Mouse (Mus musculus): ENCODE data around the gene Fbxo33. TPM values are rescaled to one million over a fixed set of nuclear protein-coding genes. Genes with fewer than 3 reads are reported as not detected.
A peak's percentile ranks its signal among the peaks of the same experiment; 100 is the strongest.

The Fbxo33 gene
- polyA plus RNA-seq, 1 experiment from 2014 or later, result 10.4 TPM

DNA sequence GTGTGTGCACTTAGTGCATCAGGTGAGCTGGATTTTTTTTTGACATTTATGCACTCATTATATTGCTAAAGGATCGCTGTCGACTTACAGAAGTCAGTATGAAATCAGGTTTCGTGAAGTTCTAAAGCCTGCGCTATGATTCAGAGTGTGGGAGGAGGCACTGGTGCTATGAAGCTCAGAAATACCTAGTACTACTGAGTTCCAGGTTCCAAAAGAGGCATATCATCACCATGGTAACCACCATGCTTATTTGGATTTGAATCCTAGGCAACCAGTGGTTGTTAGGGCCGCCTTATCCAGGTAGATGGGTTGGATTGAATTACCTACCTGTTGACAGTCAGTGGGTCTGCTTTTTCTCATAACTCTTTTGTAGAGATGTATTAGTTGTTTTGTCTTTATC, 8.9 kb upstream of the Fbxo33 start:
- Histone ChIP-seq H3K4me1 (no peaks in the 10 kb centered on the region), H3K27me3 (no peaks in the 10 kb centered on the region), H3K4me2 (replicated peaks) (no peak overlapping the region), H3K9me3 (no peaks in the 10 kb centered on the region), H3K27ac (no peak overlapping the region), H3K4me3 (no peak overlapping the region), H3K9ac (no peak overlapping the region), H3K36me3 (no peaks in the 10 kb centered on the region)
- ATAC-seq (ENCODE audit: insufficient number of reproducible peaks, insufficient read depth, low FRiP score, low TSS enrichment), result no peak
- WGBS, result 91% methylated on average over 5 of the region's 5 CpGs

- peak; percentile 12 for ATAC-seq (ENCODE audit: insufficient number of reproducible peaks, insufficient read depth, low FRiP score, low TSS enrichment)
- under 1% methylated on average over 64 of the region's 69 CpGs for WGBS
Observed at GRCm38 (mm10) chr12:59218640-59219321, 744 bp downstream of the Fbxo33 start.

GRCm38 (mm10) chr12:59217331-59217730, 2.2 kb downstream of the Fbxo33 start:
- no peak overlapping the region for H3K9ac ChIP-seq
- H3K4me2 ChIP-seq (replicated peaks), result peak overlapping the region; percentile 82
- H3K4me3 ChIP-seq, result no peak overlapping the region

More at GRCm38 (mm10) chr12:59218640-59219321, 744 bp downstream of the Fbxo33 start:
- Histone ChIP-seq H3K4me3 (peak overlapping the region; percentile 94), H3K4me2 (replicated peaks) (peak overlapping the region; percentile 82), H3K9ac (peak overlapping the region; percentile 85), H3K27ac (peak overlapping the region; percentile 93), H3K27me3 (no peaks in the 10 kb centered on the region), H3K9me3 (no peaks in the 10 kb centered on the region), H3K36me3 (no peaks in the 10 kb centered on the region), H3K4me1 (peaks cover 11% of the 10 kb centered on the region)

GRCm38 (mm10) chr12:59216676-59217266, 2.8 kb downstream of the Fbxo33 start:
- no peak overlapping the region for H3K9ac ChIP-seq
- 78% methylated on average over 6 of the region's 6 CpGs for WGBS
- 0 out of 2 replicates have a peak, but pooled peaks cover 4% of the 10 kb centered on the region for H3K36me3 ChIP-seq
- ATAC-seq (ENCODE audit: insufficient number of reproducible peaks, insufficient read depth, low FRiP score, low TSS enrichment), result no peak
- no peak overlapping the region for H3K27ac ChIP-seq
- H3K9me3 ChIP-seq, result no peaks in the 10 kb centered on the region
- peaks cover 11% of the 10 kb centered on the region for H3K4me1 ChIP-seq
- no peak overlapping the region for H3K4me2 ChIP-seq (replicated peaks)
- H3K4me3 ChIP-seq, result no peak overlapping the region
- no peaks in the 10 kb centered on the region for H3K27me3 ChIP-seq

More at GRCm38 (mm10) chr12:59217331-59217730, 2.2 kb downstream of the Fbxo33 start:
- Histone ChIP-seq H3K27ac (no peak overlapping the region), H3K9me3 (no peaks in the 10 kb centered on the region), H3K27me3 (no peaks in the 10 kb centered on the region), H3K36me3 (no peaks in the 10 kb centered on the region), H3K4me1 (peaks cover 11% of the 10 kb centered on the region)
- ATAC-seq (ENCODE audit: insufficient number of reproducible peaks, insufficient read depth, low FRiP score, low TSS enrichment), result no peak
- 83% methylated on average over 3 of the region's 3 CpGs for WGBS

GRCm38 (mm10) chr12:59216176-59216575, 3.3 kb downstream of the Fbxo33 start:
- 95% methylated on average over 4 of the region's 4 CpGs for WGBS
- Histone ChIP-seq H3K9me3 (no peaks in the 10 kb centered on the region), H3K4me3 (no peak overlapping the region), H3K36me3 (peaks cover 10% of the 10 kb centered on the region), H3K27ac (no peak overlapping the region), H3K9ac (no peak overlapping the region), H3K4me1 (peaks cover 11% of the 10 kb centered on the region), H3K27me3 (no peaks in the 10 kb centered on the region), H3K4me2 (replicated peaks) (no peak overlapping the region)
- ATAC-seq (ENCODE audit: insufficient number of reproducible peaks, insufficient read depth, low FRiP score, low TSS enrichment), result no peak

- Histone ChIP-seq H3K9ac (no peak overlapping the region), H3K4me1 (no peaks in the 10 kb centered on the region), H3K27me3 (no peaks in the 10 kb centered on the region), H3K4me3 (no peak overlapping the region), H3K9me3 (no peaks in the 10 kb centered on the region), H3K27ac (no peak overlapping the region), H3K4me2 (replicated peaks) (no peak overlapping the region), H3K36me3 (peaks cover 18% of the 10 kb centered on the region)
- no peak for ATAC-seq (ENCODE audit: insufficient number of reproducible peaks, insufficient read depth, low FRiP score, low TSS enrichment)
- 94% methylated on average over 1 of the region's 1 CpGs for WGBS
Observed at GRCm38 (mm10) chr12:59207814-59208213, 11.7 kb downstream of the Fbxo33 start.

DNA sequence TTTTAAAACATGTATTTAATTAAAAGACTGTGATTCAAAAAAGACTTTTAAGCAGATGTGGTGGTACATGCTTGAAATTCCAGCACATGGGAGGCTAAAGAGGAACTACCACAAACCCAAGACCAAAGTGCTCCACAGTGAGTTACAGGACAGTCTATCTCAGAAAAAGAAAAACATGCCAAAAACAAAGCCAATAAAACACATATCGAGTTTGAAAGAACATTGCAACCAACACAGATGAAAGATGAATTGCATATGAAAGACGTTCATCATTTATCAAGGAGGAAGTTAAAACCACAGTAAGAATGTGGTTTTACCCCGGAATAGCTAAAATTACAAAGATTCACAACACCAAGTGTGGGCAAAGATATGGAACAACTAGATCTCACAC, 12.5 kb downstream of the Fbxo33 start:
- ATAC-seq (ENCODE audit: insufficient number of reproducible peaks, insufficient read depth, low FRiP score, low TSS enrichment), result no peak
- H3K4me1 ChIP-seq, result no peaks in the 10 kb centered on the region

DNA sequence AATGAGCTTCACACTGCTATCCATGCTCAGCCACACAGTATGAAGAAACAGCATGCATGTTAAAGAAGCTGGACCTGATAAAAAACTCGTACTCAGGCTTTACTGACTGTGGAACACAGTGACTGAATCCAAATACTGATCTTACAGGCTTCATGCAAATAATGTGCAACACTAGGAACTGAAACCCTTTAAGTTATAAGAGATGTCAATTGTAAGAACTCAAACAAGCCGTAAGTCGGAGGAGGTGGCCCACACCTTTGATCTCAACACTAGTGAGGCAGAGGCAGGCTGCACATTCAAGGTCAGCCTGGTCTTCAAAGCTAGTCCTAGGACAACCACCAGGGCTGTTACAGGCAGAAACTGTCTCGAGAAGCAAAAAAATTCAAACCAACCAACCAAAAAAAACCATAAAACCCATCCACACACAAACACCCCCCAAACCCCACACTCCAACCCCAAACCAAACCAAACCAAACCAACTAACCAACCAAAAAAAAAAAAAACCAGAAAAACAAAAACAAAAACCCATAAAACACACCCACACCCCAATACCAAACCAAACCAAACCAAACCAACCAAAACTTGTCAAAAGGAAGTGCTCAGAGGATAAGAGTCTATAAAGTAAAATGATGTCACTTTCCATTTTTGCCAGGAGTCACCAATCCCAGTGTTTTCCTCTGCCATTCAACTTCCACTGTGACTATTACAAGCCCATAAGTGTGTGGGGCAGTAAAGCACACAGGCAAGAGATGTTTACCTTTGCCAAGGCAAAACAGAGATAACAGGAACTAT, 13.1 kb downstream of the Fbxo33 start:
- H3K27me3 ChIP-seq, result no peaks in the 10 kb centered on the region
- H3K4me1 ChIP-seq, result no peaks in the 10 kb centered on the region
- no peak overlapping the region for H3K4me2 ChIP-seq (replicated peaks)
- no peak overlapping the region for H3K4me3 ChIP-seq
- no peaks in the 10 kb centered on the region for H3K9me3 ChIP-seq
- H3K9ac ChIP-seq, result no peak overlapping the region
- no peak overlapping the region for H3K27ac ChIP-seq
- H3K36me3 ChIP-seq, result peaks cover 10% of the 10 kb centered on the region
- no peak for ATAC-seq (ENCODE audit: insufficient number of reproducible peaks, insufficient read depth, low FRiP score, low TSS enrichment)
- WGBS, result 91% methylated on average over 4 of the region's 4 CpGs

More for the DNA sequence above, 12.5 kb downstream of the Fbxo33 start:
- Histone ChIP-seq H3K27me3 (no peaks in the 10 kb centered on the region), H3K27ac (no peak overlapping the region), H3K9me3 (no peaks in the 10 kb centered on the region), H3K4me2 (replicated peaks) (no peak overlapping the region), H3K36me3 (peaks cover 16% of the 10 kb centered on the region), H3K9ac (no peak overlapping the region), H3K4me3 (no peak overlapping the region)
- 88% methylated on average over 3 of the region's 3 CpGs for WGBS

DNA sequence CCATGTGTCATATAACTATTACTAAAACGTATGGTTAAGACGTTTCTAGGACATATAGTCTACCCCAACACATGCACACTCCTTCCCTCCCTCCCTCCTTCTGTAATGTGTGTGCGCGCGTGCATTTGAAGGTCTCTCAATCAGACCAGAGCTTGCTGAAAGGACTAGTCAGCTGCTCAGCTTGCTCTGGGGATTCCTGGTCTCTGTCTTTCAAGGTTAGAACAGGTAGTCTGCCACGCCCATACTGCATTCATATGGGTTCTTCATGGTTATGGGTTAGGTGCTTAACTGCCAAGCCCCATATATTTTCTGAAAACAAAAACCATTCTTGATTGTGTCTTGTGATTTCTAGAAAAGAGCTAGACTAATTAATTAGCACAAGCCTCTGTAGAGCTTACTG, 14.0 kb downstream of the Fbxo33 start:
- Histone ChIP-seq H3K4me1 (no peaks in the 10 kb centered on the region), H3K36me3 (peaks cover 10% of the 10 kb centered on the region), H3K27ac (no peak overlapping the region), H3K9ac (no peak overlapping the region), H3K4me2 (replicated peaks) (no peak overlapping the region), H3K9me3 (no peaks in the 10 kb centered on the region), H3K4me3 (no peak overlapping the region), H3K27me3 (no peaks in the 10 kb centered on the region)
- ATAC-seq (ENCODE audit: insufficient number of reproducible peaks, insufficient read depth, low FRiP score, low TSS enrichment), result no peak
- WGBS, result 94% methylated on average over 6 of the region's 6 CpGs

- peaks cover 23% of the 10 kb centered on the region for H3K36me3 ChIP-seq
- H3K27me3 ChIP-seq, result no peaks in the 10 kb centered on the region
- ATAC-seq (ENCODE audit: insufficient number of reproducible peaks, insufficient read depth, low FRiP score, low TSS enrichment), result no peak
- H3K4me2 ChIP-seq (replicated peaks), result no peak overlapping the region
- H3K9me3 ChIP-seq, result no peaks in the 10 kb centered on the region
- no peak overlapping the region for H3K9ac ChIP-seq
- no peak overlapping the region for H3K27ac ChIP-seq
- no peak overlapping the region for H3K4me3 ChIP-seq
- H3K4me1 ChIP-seq, result no peaks in the 10 kb centered on the region
- 87% methylated on average over 2 of the region's 2 CpGs for WGBS
Observed at GRCm38 (mm10) chr12:59199361-59199760, 20.2 kb downstream of the Fbxo33 start.

GRCm38 (mm10) chr12:59198750-59199149, 20.8 kb downstream of the Fbxo33 start:
- Histone ChIP-seq H3K27ac (no peak overlapping the region), H3K9ac (no peak overlapping the region), H3K9me3 (no peaks in the 10 kb centered on the region), H3K36me3 (peaks cover 21% of the 10 kb centered on the region), H3K4me2 (replicated peaks) (no peak overlapping the region), H3K27me3 (no peaks in the 10 kb centered on the region), H3K4me3 (no peak overlapping the region), H3K4me1 (no peaks in the 10 kb centered on the region)
- ATAC-seq (ENCODE audit: insufficient number of reproducible peaks, insufficient read depth, low FRiP score, low TSS enrichment), result no peak
- 86% methylated on average over 4 of the region's 4 CpGs for WGBS

- Histone ChIP-seq H3K4me2 (replicated peaks) (no peak overlapping the region), H3K27me3 (no peaks in the 10 kb centered on the region), H3K9me3 (no peaks in the 10 kb centered on the region), H3K4me1 (no peaks in the 10 kb centered on the region), H3K27ac (no peak overlapping the region), H3K36me3 (peaks cover 28% of the 10 kb centered on the region), H3K4me3 (no peak overlapping the region), H3K9ac (no peak overlapping the region)
- 73% methylated on average over 4 of the region's 4 CpGs for WGBS
- ATAC-seq (ENCODE audit: insufficient number of reproducible peaks, insufficient read depth, low FRiP score, low TSS enrichment), result no peak
Observed at GRCm38 (mm10) chr12:59195941-59196340, 23.6 kb downstream of the Fbxo33 start.
